Mouse (Mus musculus): Measurements from ENCODE around the gene Tmem114. TPM values are rescaled to one million over a fixed set of nuclear protein-coding genes. Genes with fewer than 3 reads are reported as not detected.

Gene Tmem114
- polyA plus RNA-seq (2012; ENCODE audit: low replicate concordance): 0.25 TPM in 1 of 2 replicates, not detected in the other

GRCm38 (mm10) chr16:8424971-8425330, at the start of gene Tmem114:
Tmem114 (minus strand) TSS chr16:8425136.

GRCm38 (mm10) chr16:8470603-8471481, 45.9 kb upstream of the Tmem114 start, which contains the start of gene Mettl22:
Mettl22 (plus strand) TSS chr16:8470788.

Other genes with a start within 250 kb of the Tmem114 start
- 14.6 and 17.2 TPM in 2 replicates for gene Mettl22, start 45.7 kb upstream of the Tmem114 start, polyA plus RNA-seq (2012; ENCODE audit: low replicate concordance)
- 0.29 and 3.3 TPM in 2 replicates for gene Abat, start 88.3 kb upstream of the Tmem114 start, polyA plus RNA-seq (2012; ENCODE audit: low replicate concordance)
- 12.4 and 40.8 TPM in 2 replicates for gene Pmm2, start 212.5 kb upstream of the Tmem114 start, polyA plus RNA-seq (2012; ENCODE audit: low replicate concordance)
- 6.2 and 11.0 TPM in 2 replicates for gene Tmem186, start 212.6 kb upstream of the Tmem114 start, polyA plus RNA-seq (2012; ENCODE audit: low replicate concordance)
- 87.4 and 144 TPM in 2 replicates for gene Carhsp1, start 247.0 kb upstream of the Tmem114 start, polyA plus RNA-seq (2012; ENCODE audit: low replicate concordance)

Data from leukemia stem cell, adult 10-12 weeks (primary cell).